Mouse (Mus musculus) retina, postnatal 7 days (tissue): ENCODE data around the gene 1700012B09Rik.
A peak's percentile ranks its signal among the peaks of the same experiment; 100 is the strongest.

Experiments
- DNase-seq: peaks from one replicate; pipeline ENCODE4 v3.0.0-alpha.2; 2012; ENCODE audit warnings: low read depth, low spot score

The 1700012B09Rik gene

DNA sequence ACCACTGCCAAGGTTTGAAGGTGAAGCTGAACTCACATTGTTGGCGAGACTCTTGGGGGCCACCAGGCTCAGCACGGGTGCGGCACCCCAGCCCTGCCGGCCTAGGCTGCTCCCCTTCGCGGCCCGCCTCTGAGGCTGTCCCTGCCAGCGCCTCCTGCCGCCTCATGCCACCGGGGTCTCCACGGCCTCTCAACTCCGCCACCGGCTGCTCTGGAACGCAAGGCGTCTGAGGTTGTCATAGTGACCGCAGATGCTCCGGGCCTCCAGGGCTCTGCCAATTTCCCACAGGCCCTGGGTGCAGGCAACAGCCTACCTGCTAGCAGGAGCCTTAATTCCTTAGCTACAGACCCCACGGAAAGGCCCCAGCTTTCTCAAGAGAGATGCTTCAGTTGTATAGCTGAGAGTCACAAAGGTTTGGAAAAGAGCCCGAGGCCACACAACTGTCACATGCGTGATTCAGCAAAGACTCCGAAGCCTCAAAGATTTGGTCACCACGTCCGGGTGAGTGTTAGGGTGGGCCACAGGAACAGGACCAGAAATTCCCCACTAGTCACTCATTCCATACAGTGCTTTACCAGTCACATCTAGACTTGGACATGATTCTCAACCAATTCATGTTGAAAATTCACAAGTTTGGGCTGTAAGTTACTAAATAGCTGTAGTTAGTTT, at the start of gene 1700012B09Rik:
Gene 1700012B09Rik, minus strand, starts transcription at position 228 of the 669 bp plus-strand sequence.
- no peak for DNase-seq

DNA sequence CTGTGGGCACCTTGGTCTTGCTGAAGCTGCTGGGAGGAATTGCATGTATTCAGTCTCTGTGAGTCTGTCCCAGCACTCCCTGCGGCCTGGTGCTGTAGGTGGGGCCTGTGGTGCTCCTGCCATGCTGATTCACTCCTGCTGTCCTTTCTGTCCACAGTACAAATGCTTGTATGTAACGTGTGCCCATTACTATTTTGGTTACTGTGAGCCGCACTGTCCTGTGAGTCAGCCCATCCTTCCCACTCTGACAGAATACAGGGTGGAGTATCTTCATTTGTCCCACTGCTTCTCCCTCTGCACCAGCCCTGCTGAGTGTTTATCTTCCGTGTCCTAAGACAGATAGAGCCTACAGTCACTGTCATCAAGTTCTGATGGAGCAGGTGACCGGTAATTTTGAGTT, 39.3 kb upstream of the 1700012B09Rik start:
- DNase-seq: no peak

DNA sequence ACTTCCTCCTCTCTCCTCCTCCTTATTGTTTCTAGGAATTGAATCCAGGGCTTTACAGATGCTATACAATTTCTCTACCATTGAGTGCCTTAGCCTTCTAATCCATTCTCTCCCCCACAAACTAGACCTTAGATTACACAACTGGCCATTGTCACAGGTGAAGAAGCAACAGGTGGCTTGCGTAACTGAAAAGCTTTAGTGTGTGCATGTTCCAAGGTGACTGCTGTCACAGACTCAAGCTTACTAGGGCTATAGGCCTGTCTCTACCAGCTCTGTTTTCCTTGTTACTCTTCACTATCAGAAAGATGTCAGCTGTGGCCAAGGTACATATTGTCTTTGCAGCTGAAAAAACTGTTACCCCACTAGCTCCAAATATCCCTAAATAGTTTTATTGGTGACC, 36.0 kb upstream of the 1700012B09Rik start:
- DNase-seq: no peak

GRCm38 (mm10) chr9:14805714-14806113, 34.9 kb upstream of the 1700012B09Rik start:
- no peak for DNase-seq

GRCm38 (mm10) chr9:14787356-14787755, 16.5 kb upstream of the 1700012B09Rik start:
- DNase-seq: no peak

DNA sequence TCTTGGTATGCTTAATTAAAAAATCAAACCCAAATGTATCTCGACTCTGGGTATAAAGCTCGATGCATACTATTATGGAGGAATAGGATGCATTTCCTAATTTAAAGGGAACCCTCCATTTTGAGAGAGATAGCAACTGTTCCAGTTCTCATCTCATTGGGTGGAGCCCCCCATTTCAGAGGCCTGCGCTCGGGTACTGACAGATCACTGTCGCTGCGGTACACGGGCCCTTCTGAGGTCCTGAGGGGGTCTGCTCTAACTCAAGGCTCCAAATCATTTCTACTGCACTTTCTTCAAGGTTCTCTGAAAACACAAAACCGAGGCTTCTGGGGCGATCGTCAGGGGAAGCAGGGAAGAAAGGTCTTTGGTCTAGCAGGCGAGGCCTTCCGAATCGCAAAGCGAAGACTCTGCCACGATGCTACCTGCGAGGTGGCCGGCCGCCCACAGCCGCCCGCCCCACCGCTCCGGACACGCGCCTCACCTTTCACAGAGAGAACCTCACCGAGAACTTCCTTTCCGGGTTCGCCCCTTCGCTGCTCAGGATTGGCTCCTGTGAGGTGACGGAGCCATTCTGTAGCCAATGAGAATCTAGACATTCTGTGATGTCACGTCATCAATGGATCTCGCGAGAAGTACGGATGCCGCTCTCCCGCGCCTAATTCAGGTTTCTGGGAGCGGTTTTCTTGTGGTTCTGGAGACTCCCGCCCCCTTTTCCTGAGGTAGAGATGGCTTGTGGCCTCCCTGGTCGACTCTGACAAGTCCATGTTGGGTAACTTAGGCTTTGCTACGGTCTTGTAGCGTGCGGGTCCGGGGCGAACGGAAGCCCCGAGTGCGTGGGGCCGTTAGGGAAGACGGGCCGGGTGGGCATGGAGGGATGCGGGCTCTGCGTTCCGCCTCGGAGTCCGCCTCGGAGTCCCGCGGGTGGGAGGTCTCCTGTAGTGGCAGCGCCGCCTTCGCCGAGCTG, 13.5 kb upstream of the 1700012B09Rik start, which contains the start of the genes Mre11a and Ankrd49:
Gene Mre11a, plus strand, starts transcription at position 616 of the 964 bp plus-strand sequence.
Gene Ankrd49, minus strand, starts transcription at position 818 of the 964 bp plus-strand sequence.
- peak; percentile 96 for DNase-seq

- DNase-seq: no peak
These were observed 7.5 kb upstream of the 1700012B09Rik start for GRCm38 (mm10) chr9:14778341-14778740.

DNA sequence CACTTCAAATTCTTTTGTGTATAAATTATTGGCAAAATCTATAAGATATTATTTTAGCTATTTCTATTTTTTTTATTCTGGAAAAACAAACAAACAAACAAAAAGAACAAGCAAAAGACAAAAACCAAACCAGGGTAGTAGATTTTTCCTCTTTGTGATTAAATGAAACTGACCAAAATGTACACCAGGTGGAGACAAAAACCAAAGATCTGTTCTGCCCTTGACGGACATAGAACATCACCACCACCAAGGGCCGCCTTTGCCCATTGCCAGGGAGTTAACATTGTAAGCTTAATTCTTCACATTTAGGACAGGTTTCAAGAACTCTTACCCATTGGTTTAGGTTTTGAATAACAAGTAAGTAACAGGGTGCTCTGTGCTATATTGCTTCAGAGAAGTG, 3.0 kb upstream of the 1700012B09Rik start:
- no peak for DNase-seq

DNA sequence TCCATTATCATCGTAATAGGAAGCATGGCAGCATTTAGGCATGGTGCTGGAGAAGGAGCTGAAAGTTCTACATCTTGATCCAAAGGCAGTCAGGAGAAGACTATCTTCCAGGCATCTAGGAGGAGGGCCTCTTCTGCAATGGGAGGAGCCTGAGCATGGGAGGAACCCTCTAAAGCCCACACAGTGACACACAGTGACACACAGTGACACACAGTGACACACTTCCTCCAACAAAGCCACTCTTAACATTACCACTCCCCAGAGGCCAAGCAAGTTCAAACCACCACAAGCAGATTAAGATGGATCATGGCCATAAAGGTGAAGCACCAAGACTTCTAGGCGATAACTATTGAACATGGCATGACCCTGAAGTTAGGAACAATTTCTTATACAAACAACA, 1.2 kb upstream of the 1700012B09Rik start:
- DNase-seq: no peak

DNA sequence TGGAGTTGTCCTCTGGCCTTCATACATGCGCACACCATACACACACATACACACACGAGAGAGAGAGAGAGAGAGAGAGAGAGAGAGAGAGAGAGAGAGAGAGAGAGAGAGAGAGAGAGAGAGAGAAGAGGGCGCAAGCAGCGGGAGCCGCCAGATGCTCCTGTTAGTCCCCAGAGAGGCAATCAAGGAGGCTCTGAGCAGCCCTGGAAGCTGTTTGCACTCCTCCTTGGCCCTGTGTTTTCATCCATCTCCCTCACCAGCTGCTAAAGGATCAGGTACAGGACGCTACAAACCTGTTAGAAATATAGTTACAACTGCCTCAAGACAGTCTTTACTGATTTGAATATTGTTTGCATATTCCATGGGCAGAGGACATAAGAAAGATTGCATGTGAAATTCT, 1.0 kb downstream of the 1700012B09Rik start:
- no peak for DNase-seq

DNA sequence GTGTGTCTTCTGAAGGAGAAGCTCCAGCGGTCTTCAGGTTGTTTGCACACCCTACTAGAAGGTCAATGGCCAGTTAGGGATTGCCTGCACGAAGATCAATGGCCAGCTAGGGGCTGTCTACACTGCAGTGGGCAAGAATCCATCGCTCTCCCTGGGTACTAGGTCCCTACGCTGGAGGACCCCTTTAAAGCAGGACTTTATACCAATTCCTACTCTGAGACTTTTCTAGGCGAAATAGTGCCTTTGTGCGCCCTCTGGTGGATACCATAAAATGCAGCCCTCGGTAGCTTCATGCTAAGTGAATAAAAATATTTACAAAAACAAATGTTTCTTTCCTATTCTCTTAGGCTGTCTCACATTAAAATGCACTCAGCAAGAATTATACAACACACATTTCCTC, 6.1 kb downstream of the 1700012B09Rik start:
- DNase-seq: no peak

GRCm38 (mm10) chr9:14759261-14759660, 11.6 kb downstream of the 1700012B09Rik start:
- DNase-seq: no peak

GRCm38 (mm10) chr9:14758590-14758989, 12.2 kb downstream of the 1700012B09Rik start:
- DNase-seq: no peak

GRCm38 (mm10) chr9:14754469-14754868, 16.4 kb downstream of the 1700012B09Rik start:
- no peak for DNase-seq

DNA sequence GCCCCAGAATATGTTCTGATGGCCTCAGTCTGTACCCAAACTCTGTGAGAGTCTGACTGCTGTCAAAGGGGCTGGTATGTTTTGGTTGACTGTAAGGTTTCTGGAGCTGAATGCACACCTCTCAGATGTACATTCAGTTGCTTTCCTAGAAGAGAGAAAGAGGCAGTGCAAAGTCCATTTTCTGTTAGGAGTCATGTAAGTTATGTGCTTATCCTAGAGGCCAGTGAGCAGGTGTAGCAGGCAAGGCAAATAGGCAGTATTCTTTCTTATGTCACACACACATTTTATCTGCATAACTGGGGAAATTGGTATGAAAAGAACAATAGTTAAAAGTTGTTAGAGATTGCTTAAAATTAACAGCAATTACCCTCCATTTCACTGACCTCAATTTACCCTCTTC, 16.9 kb downstream of the 1700012B09Rik start:
- no peak for DNase-seq

DNA sequence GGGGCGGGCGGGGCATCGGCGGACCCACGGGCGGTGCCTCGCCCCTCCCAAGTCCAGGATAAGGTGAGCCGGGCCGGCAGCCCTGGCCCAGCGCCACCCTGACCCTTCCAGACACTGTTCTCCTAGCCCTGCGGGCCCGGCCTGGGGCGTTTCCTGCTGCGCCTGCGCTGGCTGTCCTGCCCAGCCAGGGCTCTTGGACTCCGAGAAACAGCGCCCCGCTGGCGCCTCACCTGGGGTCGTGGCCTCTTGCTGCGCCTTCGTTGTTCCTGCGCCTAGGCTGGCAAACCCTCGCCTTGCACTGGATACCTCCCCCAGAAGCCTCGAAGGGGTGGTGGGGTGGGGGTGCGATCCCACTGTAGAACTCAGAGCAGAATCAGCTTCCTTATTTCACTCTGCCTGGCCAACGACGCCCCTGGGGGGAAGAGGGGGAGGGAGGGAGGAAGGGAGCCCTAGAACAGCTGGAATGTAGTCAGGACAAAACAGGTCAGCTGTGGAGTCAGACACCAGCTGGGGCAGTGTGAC, 18.8 kb downstream of the 1700012B09Rik start, which contains the start of gene Fut4:
Gene Fut4, minus strand, starts transcription at position 393 of the 522 bp plus-strand sequence.
- DNase-seq: no peak

GRCm38 (mm10) chr9:14751503-14752000, 19.3 kb downstream of the 1700012B09Rik start:
- no peak for DNase-seq

DNA sequence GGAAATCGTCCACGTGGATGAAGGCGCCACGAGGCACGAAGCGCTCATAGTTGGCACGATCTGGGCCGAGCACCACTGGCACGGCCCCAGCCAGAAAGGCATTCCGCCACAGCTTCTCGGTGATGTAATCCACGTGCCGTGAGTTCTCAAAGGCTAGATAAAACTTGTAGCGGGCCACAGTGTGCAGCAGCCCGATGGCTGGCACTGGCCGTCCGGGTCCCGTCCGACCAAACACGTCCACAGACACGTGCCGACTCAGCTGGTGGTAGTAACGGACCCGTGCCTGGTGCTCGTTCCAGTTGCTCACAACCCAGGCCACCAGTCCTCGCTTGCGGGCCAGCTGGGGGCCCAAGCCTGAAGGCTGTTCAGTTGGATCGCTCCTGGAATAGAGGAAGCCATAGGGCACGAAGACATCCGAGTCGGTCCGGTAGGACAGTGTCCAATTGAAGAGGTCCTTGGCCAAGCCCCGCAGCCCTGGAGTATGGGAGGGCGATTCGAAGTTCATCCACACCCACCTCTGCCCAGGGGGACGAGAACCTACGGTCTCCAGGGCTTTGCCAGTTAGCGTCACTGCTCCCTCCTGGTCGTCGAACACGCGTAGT, 19.8 kb downstream of the 1700012B09Rik start:
- no peak for DNase-seq

GRCm38 (mm10) chr9:14740151-14740924, 30.5 kb downstream of the 1700012B09Rik start, which contains the start of gene Piwil4:
Gene Piwil4 (minus strand): TSS chr9:14740733.
- no peak for DNase-seq

DNA sequence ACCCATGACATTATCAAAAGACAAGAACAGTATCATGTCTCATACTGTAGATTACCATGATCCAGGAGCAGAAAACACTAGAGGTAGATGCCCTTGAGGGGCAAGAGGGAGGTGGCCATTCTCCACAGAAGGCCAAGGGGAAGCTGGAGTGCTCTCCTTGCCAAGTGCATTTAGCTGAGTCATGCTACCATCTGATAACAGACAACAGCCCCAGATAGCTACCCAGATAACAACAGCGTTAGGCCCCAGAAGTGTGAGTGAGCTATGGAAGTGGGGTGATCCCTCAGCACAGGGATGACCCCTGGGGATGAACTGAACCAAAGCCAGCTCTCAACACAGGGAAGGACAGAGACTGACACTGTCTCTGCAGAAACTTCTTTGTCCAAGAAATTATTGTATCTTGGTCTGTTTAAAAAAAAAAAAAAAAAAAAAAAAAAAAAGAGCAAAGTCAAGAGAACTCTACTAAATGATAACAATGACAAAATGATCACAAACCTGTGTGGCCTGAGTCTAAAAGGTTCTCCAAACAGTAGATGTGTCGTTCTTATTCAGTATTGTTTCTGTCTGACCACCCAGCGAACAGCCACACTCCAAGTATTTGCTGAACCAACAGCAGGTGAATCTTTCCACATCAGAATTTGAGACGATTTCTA, 31.2 kb downstream of the 1700012B09Rik start:
- DNase-seq: no peak
